Mouse (Mus musculus) CH12.LX (cell line): ENCODE measurements at regions not wholly inside any gene's neighbourhood (a gene's known extent, or its start where the extent isn't known, plus 50 kb on each side); places are given as distances from the start of the nearest gene placed in this dataset.
"Not testable (repeated sequence)": the region's sequence is repeated elsewhere in the genome, so short reads cannot be mapped to it uniquely, and the experiment has no call there.

Experiments used
- DNase-seq: peaks from one replicate; pipeline ENCODE4 v3.0.0-alpha.2; 2013; ENCODE audit errors: extremely low read depth
- H3K27ac ChIP-seq: 2 replicates; pipeline ENCODE4 v1.5.1; 2012; ENCODE audit warnings: low read depth, mild to moderate bottlenecking, control low read depth, moderate library complexity; ENCODE audit not compliant: insufficient read depth
- H3K27me3 ChIP-seq: replicated peaks from 2 replicates; pipeline ENCODE3; 2012; ENCODE audit warnings: inconsistent platforms
- H3K36me3 ChIP-seq, 2 experiments: replicated peaks in 1 of 2; 2 replicates each; pipeline versions ENCODE3 to v1.6.1; 2012; ENCODE audit warnings: inconsistent platforms in 1 of 2, low read length in 1 of 2, mild to moderate bottlenecking in 1 of 2, mixed read lengths in 1 of 2, moderate library complexity in 1 of 2; ENCODE audit not compliant: control insufficient read depth in 1 of 2, insufficient read depth in 1 of 2
- H3K4me1 ChIP-seq, 2 experiments: 2 replicates each; pipeline ENCODE4 v1.6.1; 2012; ENCODE audit warnings: inconsistent platforms in 1 of 2, moderate library complexity in 1 of 2; ENCODE audit not compliant: insufficient read depth in 2 of 2, control insufficient read depth in 1 of 2
- H3K4me2 ChIP-seq: 2 replicates; pipeline ENCODE4 v1.6.1; 2012; ENCODE audit warnings: low read depth, mild to moderate bottlenecking, control low read depth; ENCODE audit not compliant: poor library complexity, insufficient read depth, severe bottlenecking
- H3K4me3 ChIP-seq, 3 experiments: fragments of 150-350 bp in 1 of 3; sonication (generic) in 1 of 3; replicated peaks in 1 of 3; 2 replicates each; pipeline versions ENCODE3 to v1.5.1; 2011 to 2012; ENCODE audit warnings: low read depth in 2 of 3, low read length in 2 of 3, mild to moderate bottlenecking in 2 of 3, moderate library complexity in 2 of 3, control low read depth in 1 of 3, improper control_type of control experiment in 1 of 3, inconsistent platforms in 1 of 3, mixed read lengths in 1 of 3; ENCODE audit not compliant: poor library complexity in 1 of 3
- H3K79me2 ChIP-seq: replicated peaks from 2 replicates; pipeline ENCODE4 v1.6.1; 2012; ENCODE audit warnings: mild to moderate bottlenecking, moderate library complexity; ENCODE audit not compliant: control insufficient read depth, poor library complexity, insufficient read depth, severe bottlenecking; ENCODE audit errors: extremely low read depth
- H3K9ac ChIP-seq: 2 replicates; pipeline ENCODE4 v1.6.1; 2012; ENCODE audit warnings: low read depth, mild to moderate bottlenecking, control low read depth, moderate library complexity; ENCODE audit not compliant: insufficient read depth
- H3K9me3 ChIP-seq: replicated peaks from 2 replicates; pipeline ENCODE3; 2012; ENCODE audit warnings: low read length, inconsistent platforms, mixed read lengths
- EP300 ChIP-seq: IDR thresholded peaks from 2 replicates; pipeline ENCODE4 v1.6.1; 2011; ENCODE audit warnings: low read length, improper control_type of control experiment
- GABPA ChIP-seq: IDR thresholded peaks from 2 replicates; pipeline ENCODE4 v1.6.1; 2012; ENCODE audit warnings: low read depth, low read length, improper control_type of control experiment, inconsistent platforms; ENCODE audit not compliant: insufficient replicate concordance
- HCFC1 ChIP-seq: IDR thresholded peaks from 2 replicates; pipeline ENCODE4 v1.6.1; 2012; ENCODE audit warnings: low read depth, mild to moderate bottlenecking, inconsistent platforms, low read length, improper control_type of control experiment
- MAFK ChIP-seq: IDR thresholded peaks from 2 replicates; pipeline ENCODE4 v1.6.1; 2011; ENCODE audit warnings: low read length, improper control_type of control experiment; ENCODE audit not compliant: insufficient replicate concordance
- MEF2A ChIP-seq: IDR thresholded peaks from 2 replicates; pipeline ENCODE4 v1.6.1; 2014; ENCODE audit warnings: low read depth, mild to moderate bottlenecking, inconsistent platforms, low read length, improper control_type of control experiment, borderline replicate concordance
- PAX5 ChIP-seq: IDR thresholded peaks from 2 replicates; pipeline ENCODE4 v1.6.1; 2012; ENCODE audit warnings: low read length, inconsistent platforms, mixed read lengths
- TBP ChIP-seq: conservative IDR thresholded peaks from 2 replicates; pipeline ENCODE4 v1.6.1; 2011; ENCODE audit warnings: low read depth, low read length, improper control_type of control experiment
- dilution Hi-C: fragments of 300-500 bp; cut with MboI; formaldehyde crosslinking; loops from 2 replicates; pipeline ENCODE4 v1.14.3; 2020; ENCODE audit warnings: low sequenced_read_pairs; ENCODE audit not compliant: extremely low pct_unique_long_range_greater_than_20kb, extremely low pct_ligation_motif_present
- in situ Hi-C: fragments of 300-500 bp; cut with MboI; formaldehyde crosslinking; loops from 3 replicates; pipeline ENCODE4 v1.14.3; 2019; ENCODE audit warnings: low sequenced_read_pairs, low pct_ligation_motif_present, low pct_unique_long_range_greater_than_20kb, mixed read lengths

DNA sequence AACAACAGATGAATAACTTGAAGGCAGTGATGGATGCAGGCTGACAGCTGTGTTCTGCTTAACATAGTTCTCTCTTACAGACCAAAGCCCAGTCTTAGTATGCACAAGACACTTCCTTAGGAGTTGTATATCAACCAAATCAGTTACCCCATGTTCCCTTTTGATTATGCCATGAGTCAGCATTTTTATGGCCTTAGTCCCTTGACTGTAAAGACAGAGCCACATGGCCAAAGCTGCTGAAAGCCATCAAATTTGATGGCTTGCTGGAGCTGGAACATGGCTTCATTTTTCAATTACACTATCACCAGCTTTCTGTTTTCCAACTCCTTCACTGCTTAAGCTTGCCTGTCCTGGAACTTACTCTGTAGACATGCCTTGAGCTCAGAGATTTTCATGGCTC lies 383.4 kb upstream of the Ercc4 start:
- H3K27ac ChIP-seq, result no peak overlapping the region
- H3K4me2 ChIP-seq, result no peak overlapping the region
- H3K79me2 ChIP-seq, result no peaks in the 10 kb centered on the region
- in situ Hi-C loops, result no loop called here
- dilution Hi-C loops, result no loop called here
- H3K4me1 ChIP-seq, result no peaks in the 10 kb centered on the region
- no peaks in the 10 kb centered on the region for H3K9me3 ChIP-seq
- H3K9ac ChIP-seq, result no peak overlapping the region
- no peak overlapping the region for H3K4me3 ChIP-seq
- TF ChIP-seq MAFK (peak; percentile 46; the same call in 1 of the 2 replicates), GABPA (no peak)
- peaks cover 31% of the 10 kb centered on the region for H3K27me3 ChIP-seq
- no peak for DNase-seq
- H3K36me3 ChIP-seq, result no peaks in the 10 kb centered on the region

DNA sequence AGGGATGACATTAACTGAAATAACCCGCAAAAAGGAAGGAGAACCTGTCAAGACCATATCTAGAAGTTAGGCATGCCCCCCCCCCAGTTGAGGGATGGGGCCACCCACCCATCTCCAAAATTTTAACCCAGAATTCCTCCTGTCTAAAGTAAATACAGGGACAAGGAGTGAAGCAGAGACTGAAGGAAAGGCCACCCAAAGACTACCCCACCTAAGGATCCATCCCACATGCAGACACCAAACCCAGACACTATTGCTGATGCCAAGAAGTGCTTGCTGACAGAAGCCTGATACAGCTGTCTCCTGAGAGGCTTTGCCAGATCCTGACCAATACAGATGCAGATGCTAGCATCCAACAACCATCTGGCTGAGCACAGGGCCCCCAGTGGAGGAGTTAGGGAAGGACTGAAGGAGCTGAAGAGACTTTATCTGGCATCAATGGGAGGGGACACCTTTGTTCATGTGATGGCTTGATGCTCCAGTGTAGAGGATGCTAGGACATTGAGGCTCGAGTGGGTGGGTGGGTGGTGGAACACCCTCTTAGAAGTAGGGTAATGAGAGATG lies 379.2 kb upstream of the Ercc4 start:
- H3K4me2 ChIP-seq, H3K36me3 ChIP-seq, DNase-seq, H3K9ac ChIP-seq, H3K4me1 ChIP-seq, H3K27ac ChIP-seq, H3K79me2 ChIP-seq, H3K9me3 ChIP-seq, in situ Hi-C loops, H3K4me3 ChIP-seq, dilution Hi-C loops: not testable (repeated sequence)
- H3K27me3 ChIP-seq, result peaks cover 20% of the 10 kb centered on the region

DNA sequence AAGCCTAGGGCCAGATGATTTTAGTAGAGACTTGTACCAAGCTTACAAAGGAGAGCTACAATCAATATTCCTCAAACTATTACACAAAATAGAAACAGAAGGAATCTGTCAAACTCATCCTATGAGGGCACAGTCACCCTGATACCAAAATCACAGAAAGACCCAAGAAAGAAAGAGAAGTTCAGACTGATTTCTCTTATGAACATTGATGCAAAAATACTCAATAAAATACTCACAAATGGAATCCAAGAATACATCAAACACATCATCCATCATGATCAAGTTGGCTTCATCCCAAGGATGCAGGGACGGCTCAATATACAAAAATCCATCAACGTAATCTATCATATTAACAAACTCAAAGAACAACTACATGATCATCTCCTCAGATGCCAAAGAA lies 377.9 kb upstream of the Ercc4 start:
- in situ Hi-C loops (no loop called here), dilution Hi-C loops (no loop called here)
- H3K9ac ChIP-seq, result no peak overlapping the region
- no peak for TF ChIP-seq MAFK
- no peak for TF ChIP-seq HCFC1
- no peak for TF ChIP-seq MEF2A
- no peak for TF ChIP-seq PAX5
- no peak for TF ChIP-seq TBP
- TF ChIP-seq EP300, result no peak
- TF ChIP-seq, all 38 proteins: peak for 0
- Histone ChIP-seq H3K4me1 (no peaks in the 10 kb centered on the region), H3K27me3 (peaks cover 17% of the 10 kb centered on the region), H3K4me2 (no peak overlapping the region), H3K4me3 (no peak overlapping the region), H3K79me2 (no peaks in the 10 kb centered on the region), H3K9me3 (no peaks in the 10 kb centered on the region), H3K36me3 (no peaks in the 10 kb centered on the region), H3K27ac (no peak overlapping the region)
- no peak for DNase-seq
